Mouse (Mus musculus) hindbrain, embryonic 12.5 days (tissue): Measurements from ENCODE around the gene Cops6. TPM values are rescaled to one million over a fixed set of nuclear protein-coding genes. Genes with fewer than 3 reads are reported as not detected.

Source experiments
- ATAC-seq: fragments of 200-750 bp; cut with Nextera tagmentation; 2 replicates; pipeline ENCODE4 v1.8.0; 2017; ENCODE audit warnings: moderate TSS enrichment; ENCODE audit not compliant: low FRiP score
- H3K27ac ChIP-seq: fragments of 300-500 bp; sonication (generic); 2 replicates; pipeline ENCODE4 v1.5.1; 2016; ENCODE audit warnings: mild to moderate bottlenecking
- H3K27me3 ChIP-seq: fragments of 300-500 bp; sonication (generic); 2 replicates; pipeline ENCODE4 v1.6.1; 2016; ENCODE audit warnings: mild to moderate bottlenecking
- H3K36me3 ChIP-seq: fragments of 300-500 bp; sonication (generic); 2 replicates; pipeline ENCODE4 v1.6.1; 2016; ENCODE audit warnings: mild to moderate bottlenecking
- H3K4me1 ChIP-seq: fragments of 300-500 bp; sonication (generic); 2 replicates; pipeline ENCODE4 v1.6.1; 2016
- H3K4me2 ChIP-seq: fragments of 300-500 bp; sonication (generic); replicated peaks from 2 replicates; pipeline ENCODE4 v1.6.1; 2016; ENCODE audit warnings: mild to moderate bottlenecking
- H3K4me3 ChIP-seq: fragments of 300-500 bp; sonication (generic); 2 replicates; pipeline ENCODE4 v1.5.1; 2016; ENCODE audit warnings: mild to moderate bottlenecking
- H3K9ac ChIP-seq: fragments of 300-500 bp; sonication (generic); 2 replicates; pipeline ENCODE4 v1.6.1; 2016; ENCODE audit warnings: mild to moderate bottlenecking, moderate library complexity
- H3K9me3 ChIP-seq: fragments of 300-500 bp; sonication (generic); replicated peaks from 2 replicates; pipeline ENCODE4 v1.6.1; 2016; ENCODE audit warnings: mild to moderate bottlenecking
- WGBS: fragments of 180-500 bp; shearing (Covaris S2); methylation state at CpG from one replicate; pipeline ENCODE4 v1.1.7; 2016; 5-methylcytosine and 5-hydroxymethylcytosine counted together
- microRNA counts: library from miRNA; unstranded; fragments of <30 nt; microRNA quantifications from one replicate; lab custom pipeline; 2017
- microRNA-seq: library from miRNA; unstranded; fragments of <30 nt; microRNA quantifications from one replicate; pipeline ENCODE4, GENCODE M21; 2017
- polyA plus RNA-seq: library from polyadenylated mRNA; unstranded; fragments of >200 nt; fragmentation: Nextera tagmentation; extraction: Ambion mirVana; gene quantifications from 2 replicates; pipeline ENCODE4 v1.2.1, GENCODE M21; 2016

The Cops6 gene
- polyA plus RNA-seq, 1 experiment from 2014 or later: 286 TPM

GRCm38 (mm10) chr5:138194755-138195345 is 34.0 kb downstream of the Cops6 start:
- peak overlapping the region; percentile 74 for H3K4me3 ChIP-seq
- H3K9me3 ChIP-seq: no peaks in the 10 kb centered on the region
- peak overlapping the region; percentile 96 for H3K4me2 ChIP-seq
- H3K9ac ChIP-seq: peak overlapping the region; percentile 93
- H3K27me3 ChIP-seq: no peaks in the 10 kb centered on the region
- 2% methylated on average over 29 of the region's 29 CpGs for WGBS
- peak; percentile 75 for ATAC-seq
- H3K36me3 ChIP-seq: peaks cover 32% of the 10 kb centered on the region
- peak overlapping the region; percentile 91 for H3K27ac ChIP-seq
- H3K4me1 ChIP-seq: peaks cover 10% of the 10 kb centered on the region

GRCm38 (mm10) chr5:138195463-138195862 is 34.6 kb downstream of the Cops6 start:
- 75% methylated on average over 7 of the region's 7 CpGs for WGBS
- no peak overlapping the region for H3K27ac ChIP-seq
- peaks cover 10% of the 10 kb centered on the region for H3K4me1 ChIP-seq
- ATAC-seq: no peak
- no peaks in the 10 kb centered on the region for H3K9me3 ChIP-seq
- H3K9ac ChIP-seq: no peak overlapping the region
- peak overlapping the region; percentile 96 for H3K4me2 ChIP-seq
- H3K36me3 ChIP-seq: peaks cover 27% of the 10 kb centered on the region
- H3K27me3 ChIP-seq: no peaks in the 10 kb centered on the region
- peak overlapping the region; percentile 74; the same call in 1 of the 2 replicates for H3K4me3 ChIP-seq

DNA sequence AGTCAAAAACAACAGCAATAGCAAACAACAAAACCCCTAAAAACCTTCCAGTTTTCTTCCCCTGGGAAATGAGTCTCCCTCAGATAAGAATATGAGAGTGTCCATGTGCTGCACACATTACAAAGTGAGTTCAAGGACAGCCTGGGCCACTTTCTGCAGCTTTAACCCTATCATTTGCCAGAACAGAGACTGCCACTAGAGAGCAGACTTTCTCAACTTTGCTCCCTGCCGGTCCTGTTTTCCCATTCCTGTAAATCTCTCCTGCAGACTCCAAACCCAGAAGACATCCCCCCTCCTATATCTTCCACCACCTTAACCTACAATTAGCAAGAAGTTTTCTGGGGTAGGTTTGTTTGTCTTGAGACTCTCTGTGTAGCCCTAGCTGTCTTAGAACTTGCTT is 38.7 kb downstream of the Cops6 start:
- no peak overlapping the region for H3K4me3 ChIP-seq
- 0 out of 2 replicates have a peak, but pooled peaks cover 4% of the 10 kb centered on the region for H3K9me3 ChIP-seq
- no peak overlapping the region for H3K4me2 ChIP-seq
- no peak overlapping the region for H3K9ac ChIP-seq
- H3K36me3 ChIP-seq: no peaks in the 10 kb centered on the region
- 6% methylated on average over 1 of the region's 1 CpGs for WGBS
- no peak for ATAC-seq
- H3K27me3 ChIP-seq: no peaks in the 10 kb centered on the region
- H3K4me1 ChIP-seq: peaks cover 6% of the 10 kb centered on the region
- H3K27ac ChIP-seq: no peak overlapping the region

DNA sequence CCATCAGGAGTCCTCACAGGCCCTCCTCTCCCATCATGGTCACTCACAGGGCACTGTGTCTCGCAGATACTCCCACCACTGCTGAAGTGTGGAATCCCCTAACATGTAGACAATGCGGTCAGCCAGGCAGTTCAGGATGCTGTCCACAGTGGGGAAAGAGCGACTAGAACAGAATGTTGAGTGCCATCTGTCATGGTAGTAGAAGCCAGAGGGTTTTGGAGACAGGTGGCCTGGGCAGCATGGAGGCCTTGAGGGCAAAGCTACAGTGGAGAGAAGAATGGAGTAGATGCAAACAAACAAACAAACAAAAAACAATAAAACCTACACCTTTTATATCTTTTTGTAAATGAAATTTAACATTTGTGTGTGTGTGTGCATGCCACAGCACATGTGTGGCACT is 41.2 kb downstream of the Cops6 start:
- WGBS: 85% methylated on average over 3 of the region's 3 CpGs

DNA sequence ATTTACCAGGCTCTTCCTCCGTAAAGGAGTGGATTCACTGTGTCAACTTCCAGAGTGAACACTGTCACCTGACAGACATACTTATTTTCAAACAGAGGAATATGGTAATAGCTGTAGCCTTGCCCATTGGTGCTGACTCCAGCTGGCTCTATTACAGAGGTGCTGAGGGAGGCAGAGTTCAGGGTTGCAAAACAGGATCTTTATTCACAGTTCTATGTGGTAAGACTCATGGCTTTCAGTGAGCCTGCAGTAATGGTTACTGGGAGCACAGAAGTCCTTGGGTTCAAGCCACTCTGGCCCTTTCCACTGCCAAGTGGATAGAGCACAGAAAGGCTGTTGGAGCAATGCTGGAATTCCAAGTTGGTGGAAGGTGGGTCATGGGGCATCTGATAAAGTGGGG is 46.4 kb downstream of the Cops6 start:
- no peak overlapping the region for H3K27ac ChIP-seq
- H3K9ac ChIP-seq: no peak overlapping the region
- peaks cover 5% of the 10 kb centered on the region; the same call in 1 of the 2 replicates for H3K9me3 ChIP-seq
- H3K27me3 ChIP-seq: no peaks in the 10 kb centered on the region
- no peak overlapping the region for H3K4me2 ChIP-seq
- no peak overlapping the region for H3K4me3 ChIP-seq
- H3K36me3 ChIP-seq: no peaks in the 10 kb centered on the region
- no peaks in the 10 kb centered on the region for H3K4me1 ChIP-seq
- no peak for ATAC-seq
- 90% methylated on average over 1 of the region's 1 CpGs for WGBS

More for the DNA sequence above, 41.2 kb downstream of the Cops6 start:
- Histone ChIP-seq H3K36me3 (no peaks in the 10 kb centered on the region), H3K9ac (no peak overlapping the region), H3K4me3 (no peak overlapping the region), H3K4me1 (no peaks in the 10 kb centered on the region), H3K27me3 (no peaks in the 10 kb centered on the region), H3K4me2 (no peak overlapping the region), H3K9me3 (peaks cover 5% of the 10 kb centered on the region; the same call in 1 of the 2 replicates), H3K27ac (no peak overlapping the region)
- ATAC-seq: no peak

GRCm38 (mm10) chr5:138207873-138208272 is 47.0 kb downstream of the Cops6 start:
- ATAC-seq: no peak

More at GRCm38 (mm10) chr5:138207873-138208272, 47.0 kb downstream of the Cops6 start:
- no peak overlapping the region for H3K9ac ChIP-seq
- H3K4me2 ChIP-seq: no peak overlapping the region
- no peaks in the 10 kb centered on the region for H3K27me3 ChIP-seq
- H3K27ac ChIP-seq: no peak overlapping the region
- H3K4me3 ChIP-seq: no peak overlapping the region
- 84% methylated on average over 4 of the region's 4 CpGs for WGBS
- peaks cover 5% of the 10 kb centered on the region; the same call in 1 of the 2 replicates for H3K9me3 ChIP-seq
- H3K4me1 ChIP-seq: no peaks in the 10 kb centered on the region
- no peaks in the 10 kb centered on the region for H3K36me3 ChIP-seq

MicroRNAs encoded within 50 kb of the gene (microRNA counts, 519-probe panel; counts per million panel counts)
- microRNA mmu-miR-106b (lab: Ali Mortazavi, UCI) (4,818 counts per million, percentile 89 among the panel's probes with 10 or more counts), microRNA mmu-miR-25 (lab: Ali Mortazavi, UCI) (6,624 counts per million, percentile 99 among the panel's probes with 10 or more counts), microRNA mmu-miR-93 (lab: Ali Mortazavi, UCI) (5,104 counts per million, percentile 92 among the panel's probes with 10 or more counts)

Small RNA genes lying within 50 kb of the gene (microRNA-seq; reads per million reads assigned to microRNA genes)
- gene Mir106b (11,549 reads per million, percentile 96 among the genes with 10 or more reads in this experiment), gene Mir25 (796 reads per million, percentile 72 among the genes with 10 or more reads in this experiment), gene Mir93 (19,582 reads per million, percentile 97 among the genes with 10 or more reads in this experiment)

Other genes with a start within 250 kb of the Cops6 start
- not detected in 2 replicates for gene Cyp3a13, start 239.5 kb upstream of the Cops6 start, polyA plus RNA-seq
- gene Gjc3, start 198.0 kb upstream of the Cops6 start, polyA plus RNA-seq: 0.17 and 0.74 TPM in 2 replicates
- gene Azgp1, start 179.6 kb upstream of the Cops6 start, polyA plus RNA-seq: not detected in 2 replicates
- gene Smok3a, start 139.8 kb upstream of the Cops6 start, polyA plus RNA-seq: not detected in 2 replicates
- gene Smok3b, start 139.6 kb upstream of the Cops6 start, polyA plus RNA-seq: not detected in 2 replicates
- gene Smok3c, start 107.9 kb upstream of the Cops6 start, polyA plus RNA-seq: not detected in 2 replicates
- gene Zkscan1, start 76.0 kb upstream of the Cops6 start, polyA plus RNA-seq: 37.3 and 41.7 TPM in 2 replicates
- gene Zscan21, start 44.2 kb upstream of the Cops6 start, polyA plus RNA-seq: 93.8 and 95.8 TPM in 2 replicates
- 34.2 and 35.9 TPM in 2 replicates for gene Zfp113, start 5.3 kb upstream of the Cops6 start, polyA plus RNA-seq
- 25.7 and 28.6 TPM in 2 replicates for gene Ap4m1, start 10.9 kb downstream of the Cops6 start, polyA plus RNA-seq
- 179 and 180 TPM in 2 replicates for gene Mcm7, start 11.4 kb downstream of the Cops6 start, polyA plus RNA-seq
- 102 and 109 TPM in 2 replicates for gene Taf6, start 26.4 kb downstream of the Cops6 start, polyA plus RNA-seq
- 45.8 and 46.3 TPM in 2 replicates for gene Cnpy4, start 26.4 kb downstream of the Cops6 start, polyA plus RNA-seq
- 10.9 and 12.8 TPM in 2 replicates for gene Mblac1, start 33.2 kb downstream of the Cops6 start, polyA plus RNA-seq
- gene Nxpe5, start 64.8 kb downstream of the Cops6 start, polyA plus RNA-seq: not detected in 2 replicates
- 54.0 and 60.7 TPM in 2 replicates for gene Lamtor4, start 94.4 kb downstream of the Cops6 start, polyA plus RNA-seq
- 18.9 and 20.4 TPM in 2 replicates for gene BC037034, start 103.0 kb downstream of the Cops6 start, polyA plus RNA-seq
- gene Gal3st4, start 111.8 kb downstream of the Cops6 start, polyA plus RNA-seq: 3.6 and 4.4 TPM in 2 replicates
- 0.12 and 0.23 TPM in 2 replicates for gene Gm43720, start 118.9 kb downstream of the Cops6 start, polyA plus RNA-seq
- gene Gpc2, start 118.9 kb downstream of the Cops6 start, polyA plus RNA-seq: 164 and 168 TPM in 2 replicates
- 4.6 and 6.9 TPM in 2 replicates for gene Stag3, start 119.2 kb downstream of the Cops6 start, polyA plus RNA-seq
- not detected in 2 replicates for gene Pvrig, start 180.9 kb downstream of the Cops6 start, polyA plus RNA-seq